Mouse (Mus musculus) hindbrain, embryonic 10.5 days (tissue): ENCODE measurements around the gene Gpr39. TPM values are rescaled to one million over a fixed set of nuclear protein-coding genes. Genes with fewer than 3 reads are reported as not detected.

ENCODE experiments used
- DNase-seq: peaks from one replicate; pipeline ENCODE4 v3.0.0-alpha.2; 2017; ENCODE audit warnings: low spot score
- H3K27ac ChIP-seq: fragments of 300-500 bp; sonication (generic); 2 replicates; pipeline ENCODE4 v1.5.1; 2016; ENCODE audit warnings: mild to moderate bottlenecking, moderate library complexity
- H3K27me3 ChIP-seq: fragments of 300-500 bp; sonication (generic); 2 replicates; pipeline ENCODE4 v1.6.1; 2016; ENCODE audit warnings: mild to moderate bottlenecking; ENCODE audit not compliant: poor library complexity, insufficient read depth, severe bottlenecking
- H3K36me3 ChIP-seq: fragments of 300-500 bp; sonication (generic); 2 replicates; pipeline ENCODE4 v1.6.1; 2016; ENCODE audit warnings: mild to moderate bottlenecking, moderate library complexity
- H3K4me1 ChIP-seq: fragments of 300-500 bp; sonication (generic); replicated peaks from 2 replicates; pipeline ENCODE4 v1.6.1; 2016; ENCODE audit warnings: mild to moderate bottlenecking
- H3K4me3 ChIP-seq: fragments of 300-500 bp; sonication (generic); 2 replicates; pipeline ENCODE4 v1.5.1; 2016; ENCODE audit warnings: mild to moderate bottlenecking, moderate library complexity
- H3K9me3 ChIP-seq: fragments of 300-500 bp; sonication (generic); 2 replicates; pipeline ENCODE4 v1.6.1; 2016; ENCODE audit warnings: mild to moderate bottlenecking, moderate library complexity
- WGBS: fragments of 180-500 bp; shearing (Covaris S2); methylation state at CpG from one replicate; pipeline ENCODE4 v1.1.7; 2016; 5-methylcytosine and 5-hydroxymethylcytosine counted together
- polyA plus RNA-seq: library from polyadenylated mRNA; unstranded; fragments of >200 nt; fragmentation: Nextera tagmentation; extraction: Ambion mirVana; gene quantifications from 2 replicates; pipeline ENCODE4 v1.2.1, GENCODE M21; 2016

The Gpr39 gene
- polyA plus RNA-seq, 1 experiment from 2014 or later, result 0.20 TPM

- no peaks in the 10 kb centered on the region for H3K27me3 ChIP-seq
- WGBS, result 83% methylated on average over 5 of the region's 5 CpGs
- H3K9me3 ChIP-seq, result no peaks in the 10 kb centered on the region
- no peak overlapping the region for H3K27ac ChIP-seq
- no peak for DNase-seq
- no peak overlapping the region for H3K4me3 ChIP-seq
- no peaks in the 10 kb centered on the region for H3K36me3 ChIP-seq
- H3K4me1 ChIP-seq, result no peaks in the 10 kb centered on the region
Observed at GRCm38 (mm10) chr1:125665127-125665637, 11.6 kb upstream of the Gpr39 start.

GRCm38 (mm10) chr1:125669035-125669434 lies 7.8 kb upstream of the Gpr39 start:
- peak; percentile 20 for DNase-seq
- Histone ChIP-seq H3K4me1 (no peaks in the 10 kb centered on the region), H3K4me3 (no peak overlapping the region), H3K9me3 (no peaks in the 10 kb centered on the region), H3K36me3 (no peaks in the 10 kb centered on the region), H3K27ac (no peak overlapping the region), H3K27me3 (no peaks in the 10 kb centered on the region)
- WGBS, result 88% methylated on average over 5 of the region's 5 CpGs

- DNase-seq, result no peak
- no peaks in the 10 kb centered on the region for H3K27me3 ChIP-seq
- no peak overlapping the region for H3K27ac ChIP-seq
- no peaks in the 10 kb centered on the region; the same call in 1 of the 2 replicates for H3K4me1 ChIP-seq
- no peaks in the 10 kb centered on the region for H3K36me3 ChIP-seq
- WGBS, result 92% methylated on average over 1 of the region's 1 CpGs
- no peaks in the 10 kb centered on the region for H3K9me3 ChIP-seq
- no peak overlapping the region for H3K4me3 ChIP-seq
Observed at GRCm38 (mm10) chr1:125675186-125675585, 1.6 kb upstream of the Gpr39 start.

GRCm38 (mm10) chr1:125677286-125677685 lies 491 bp downstream of the Gpr39 start:
- Histone ChIP-seq H3K9me3 (no peaks in the 10 kb centered on the region), H3K4me1 (no peaks in the 10 kb centered on the region; the same call in 1 of the 2 replicates), H3K27me3 (no peaks in the 10 kb centered on the region), H3K36me3 (no peaks in the 10 kb centered on the region), H3K4me3 (no peak overlapping the region), H3K27ac (no peak overlapping the region)
- 85% methylated on average over 5 of the region's 5 CpGs for WGBS
- DNase-seq, result no peak

- no peak overlapping the region for H3K27ac ChIP-seq
- no peaks in the 10 kb centered on the region for H3K9me3 ChIP-seq
- no peak overlapping the region for H3K4me3 ChIP-seq
- H3K4me1 ChIP-seq, result no peaks in the 10 kb centered on the region; the same call in 1 of the 2 replicates
- DNase-seq, result no peak
- WGBS, result 87% methylated on average over 4 of the region's 4 CpGs
- no peaks in the 10 kb centered on the region for H3K27me3 ChIP-seq
- H3K36me3 ChIP-seq, result no peaks in the 10 kb centered on the region
Observed at GRCm38 (mm10) chr1:125679522-125680077, 2.8 kb downstream of the Gpr39 start.

- H3K27ac ChIP-seq, result no peak overlapping the region
- no peak overlapping the region for H3K4me3 ChIP-seq
- H3K36me3 ChIP-seq, result no peaks in the 10 kb centered on the region
- H3K9me3 ChIP-seq, result no peaks in the 10 kb centered on the region
- WGBS, result 86% methylated on average over 3 of the region's 3 CpGs
- no peaks in the 10 kb centered on the region for H3K4me1 ChIP-seq
- no peaks in the 10 kb centered on the region for H3K27me3 ChIP-seq
- DNase-seq, result no peak
Observed at GRCm38 (mm10) chr1:125684423-125684822, 7.6 kb downstream of the Gpr39 start.

- Histone ChIP-seq H3K27me3 (no peaks in the 10 kb centered on the region), H3K27ac (no peak overlapping the region), H3K4me1 (no peaks in the 10 kb centered on the region), H3K4me3 (no peak overlapping the region), H3K9me3 (no peaks in the 10 kb centered on the region), H3K36me3 (no peaks in the 10 kb centered on the region)
- 96% methylated on average over 1 of the region's 1 CpGs for WGBS
- DNase-seq, result no peak
Observed at GRCm38 (mm10) chr1:125685304-125685703, 8.5 kb downstream of the Gpr39 start.

- no peak for DNase-seq
- Histone ChIP-seq H3K27me3 (no peaks in the 10 kb centered on the region), H3K27ac (no peak overlapping the region), H3K4me1 (no peaks in the 10 kb centered on the region), H3K9me3 (no peaks in the 10 kb centered on the region), H3K36me3 (no peaks in the 10 kb centered on the region), H3K4me3 (no peak overlapping the region)
- 84% methylated on average over 13 of the region's 13 CpGs for WGBS
Observed at GRCm38 (mm10) chr1:125687701-125688420, 11.1 kb downstream of the Gpr39 start.

- no peaks in the 10 kb centered on the region for H3K9me3 ChIP-seq
- no peak for DNase-seq
- no peak overlapping the region for H3K4me3 ChIP-seq
- no peaks in the 10 kb centered on the region for H3K27me3 ChIP-seq
- no peak overlapping the region for H3K27ac ChIP-seq
- no peaks in the 10 kb centered on the region for H3K36me3 ChIP-seq
- no peaks in the 10 kb centered on the region for H3K4me1 ChIP-seq
Observed at GRCm38 (mm10) chr1:125693541-125693940, 16.7 kb downstream of the Gpr39 start.

- Histone ChIP-seq H3K9me3 (no peaks in the 10 kb centered on the region), H3K36me3 (no peaks in the 10 kb centered on the region), H3K27ac (no peak overlapping the region), H3K27me3 (no peaks in the 10 kb centered on the region), H3K4me3 (no peak overlapping the region), H3K4me1 (no peaks in the 10 kb centered on the region)
- WGBS, result 80% methylated on average over 5 of the region's 5 CpGs
- DNase-seq, result no peak
Observed at GRCm38 (mm10) chr1:125694338-125694737, 17.5 kb downstream of the Gpr39 start.

GRCm38 (mm10) chr1:125701101-125701590 lies 24.4 kb downstream of the Gpr39 start:
- no peaks in the 10 kb centered on the region for H3K4me1 ChIP-seq
- H3K4me3 ChIP-seq, result no peak overlapping the region
- no peak for DNase-seq
- no peak overlapping the region for H3K27ac ChIP-seq
- no peaks in the 10 kb centered on the region for H3K27me3 ChIP-seq
- 81% methylated on average over 4 of the region's 4 CpGs for WGBS
- no peaks in the 10 kb centered on the region for H3K36me3 ChIP-seq
- H3K9me3 ChIP-seq, result no peaks in the 10 kb centered on the region

GRCm38 (mm10) chr1:125701773-125702172 lies 25.0 kb downstream of the Gpr39 start:
- H3K9me3 ChIP-seq, result no peaks in the 10 kb centered on the region
- H3K4me3 ChIP-seq, result no peak overlapping the region
- no peak for DNase-seq
- no peaks in the 10 kb centered on the region for H3K27me3 ChIP-seq
- H3K27ac ChIP-seq, result no peak overlapping the region
- WGBS, result 87% methylated on average over 7 of the region's 7 CpGs
- no peaks in the 10 kb centered on the region for H3K36me3 ChIP-seq
- H3K4me1 ChIP-seq, result no peaks in the 10 kb centered on the region

GRCm38 (mm10) chr1:125702326-125702725 lies 25.5 kb downstream of the Gpr39 start:
- Histone ChIP-seq H3K27ac (no peak overlapping the region), H3K9me3 (no peaks in the 10 kb centered on the region), H3K27me3 (no peaks in the 10 kb centered on the region), H3K4me3 (no peak overlapping the region), H3K4me1 (no peaks in the 10 kb centered on the region), H3K36me3 (no peaks in the 10 kb centered on the region)
- WGBS, result 87% methylated on average over 8 of the region's 8 CpGs
- DNase-seq, result no peak
